Mouse (Mus musculus) midbrain, embryonic 11.5 days (tissue): ENCODE data around the gene Gatm. TPM values are rescaled to one million over a fixed set of nuclear protein-coding genes. Genes with fewer than 3 reads are reported as not detected.

Experiments
- ATAC-seq: fragments of 200-750 bp; cut with Nextera tagmentation; 2 replicates; pipeline ENCODE4 v1.8.0; 2017; ENCODE audit warnings: moderate TSS enrichment, moderate library complexity; ENCODE audit not compliant: low FRiP score
- DNase-seq: peaks from one replicate; pipeline ENCODE4 v3.0.0; 2015; ENCODE audit warnings: low spot score; ENCODE audit errors: missing footprints
- H3K27ac ChIP-seq: fragments of 300-500 bp; sonication (generic); 2 replicates; pipeline ENCODE4 v1.5.1; 2014; ENCODE audit warnings: low read depth, low read length
- H3K27me3 ChIP-seq: fragments of 300-500 bp; sonication (generic); 2 replicates; pipeline ENCODE4 v1.6.1; 2014; ENCODE audit warnings: mild to moderate bottlenecking, low read length, moderate library complexity, mixed read lengths; ENCODE audit not compliant: control insufficient read depth, insufficient read depth
- H3K36me3 ChIP-seq: fragments of 300-500 bp; sonication (generic); 2 replicates; pipeline ENCODE4 v1.6.1; 2014; ENCODE audit warnings: mild to moderate bottlenecking, low read length, moderate library complexity, mixed read lengths; ENCODE audit not compliant: control insufficient read depth, insufficient read depth
- H3K4me1 ChIP-seq: fragments of 300-500 bp; sonication (generic); 2 replicates; pipeline ENCODE4 v1.6.1; 2014; ENCODE audit warnings: low read length; ENCODE audit not compliant: control insufficient read depth, insufficient read depth
- H3K4me2 ChIP-seq: fragments of 300-500 bp; sonication (generic); 2 replicates; pipeline ENCODE4 v1.6.1; 2014; ENCODE audit warnings: mild to moderate bottlenecking, moderate library complexity
- H3K4me3 ChIP-seq: fragments of 300-500 bp; sonication (generic); 2 replicates; pipeline ENCODE4 v1.5.1; 2014; ENCODE audit warnings: low read depth, low read length
- H3K9ac ChIP-seq: fragments of 300-500 bp; sonication (generic); 2 replicates; pipeline ENCODE4 v1.6.1; 2014; ENCODE audit warnings: low read length
- H3K9me3 ChIP-seq: fragments of 300-500 bp; sonication (generic); 2 replicates; pipeline ENCODE4 v1.6.1; 2016; ENCODE audit warnings: low read length; ENCODE audit not compliant: control insufficient read depth
- WGBS: fragments of 180-500 bp; shearing (Covaris S2); extraction: QIAGEN DNeasy Blood & Tissue Kit; methylation state at CpG from one replicate; pipeline ENCODE4 v1.1.7; 2014; 5-methylcytosine and 5-hydroxymethylcytosine counted together
- polyA plus RNA-seq: library from polyadenylated mRNA; unstranded; fragments of >200 nt; fragmentation: Nextera tagmentation; extraction: Ambion mirVana; gene quantifications from 2 replicates; pipeline ENCODE4 v1.2.1, GENCODE M21; 2014

Gene Gatm
- polyA plus RNA-seq, 1 experiment from 2014 or later: 25.4 TPM

DNA sequence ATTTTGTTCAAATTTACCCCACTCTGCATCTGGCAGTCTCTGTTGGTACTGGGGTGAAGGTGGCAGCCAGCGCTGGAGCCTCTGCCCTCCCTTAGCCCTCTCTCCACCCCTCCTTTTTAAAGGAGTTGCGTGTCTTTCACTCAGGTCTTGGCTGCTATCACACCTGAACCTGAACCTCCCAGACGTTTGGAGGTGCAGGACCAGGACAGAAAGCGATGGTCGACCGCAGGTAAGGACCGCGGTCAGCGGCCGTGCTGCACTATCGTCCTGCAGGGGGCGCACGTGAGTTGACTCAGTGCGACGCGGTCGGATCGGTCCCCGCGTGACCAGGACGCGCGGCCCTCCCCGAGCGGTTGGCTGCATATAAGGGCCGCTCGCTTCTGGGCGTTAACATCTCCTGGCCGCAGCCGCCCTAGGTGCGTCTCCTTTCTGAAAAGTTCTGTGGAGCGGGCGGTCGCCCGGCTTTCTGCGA lies 26.5 kb upstream of the Gatm start:
- Histone ChIP-seq H3K36me3 (peaks cover 6% of the 10 kb centered on the region), H3K4me3 (peak overlapping the region; percentile 40), H3K27me3 (peaks cover 7% of the 10 kb centered on the region), H3K9ac (peak overlapping the region; percentile 57), H3K27ac (no peak overlapping the region), H3K4me2 (peak overlapping the region; percentile 67), H3K9me3 (no peaks in the 10 kb centered on the region), H3K4me1 (no peaks in the 10 kb centered on the region)
- WGBS: 2% methylated on average over 36 of the region's 36 CpGs
- peak; percentile 97 for DNase-seq
- ATAC-seq: peak; percentile 83

GRCm38 (mm10) chr2:122636686-122637085 lies 25.6 kb upstream of the Gatm start, which contains the start of gene AA467197:
AA467197 (plus strand) TSS chr2:122636986.
- Histone ChIP-seq H3K27ac (no peak within 1 kb of the TSS), H3K27me3 (peaks cover 7% of the 10 kb centered on the region), H3K4me2 (peak within 1 kb of the TSS; percentile 67), H3K9ac (peak within 1 kb of the TSS; percentile 57), H3K4me3 (peak within 1 kb of the TSS; percentile 40), H3K9me3 (no peaks in the 10 kb centered on the region), H3K36me3 (peaks cover 6% of the 10 kb centered on the region), H3K4me1 (peaks cover 2% of the 10 kb centered on the region; the same call in 1 of the 2 replicates)
- WGBS: 72% methylated on average over 3 of the region's 3 CpGs
- ATAC-seq (no peak), DNase-seq (peak; percentile 74)

GRCm38 (mm10) chr2:122631226-122631801 lies 20.2 kb upstream of the Gatm start:
- peak overlapping the region; percentile 88 for H3K4me2 ChIP-seq
- peak overlapping the region; percentile 97 for H3K4me3 ChIP-seq
- no peaks in the 10 kb centered on the region; the same call in 1 of the 2 replicates for H3K27me3 ChIP-seq
- H3K4me1 ChIP-seq: peaks cover 3% of the 10 kb centered on the region; the same call in 1 of the 2 replicates
- WGBS: under 1% methylated on average over 45 of the region's 53 CpGs
- H3K36me3 ChIP-seq: peaks cover 6% of the 10 kb centered on the region
- peak overlapping the region; percentile 94 for H3K9ac ChIP-seq
- ATAC-seq: no peak; the same call in none of the 2 replicates
- DNase-seq: peak; percentile 92
- H3K9me3 ChIP-seq: no peaks in the 10 kb centered on the region
- H3K27ac ChIP-seq: no peak overlapping the region

GRCm38 (mm10) chr2:122630465-122631225 lies 19.5 kb upstream of the Gatm start:
- ATAC-seq (peak; percentile 86), DNase-seq (peak; percentile 96)
- 0 out of 2 replicates have a peak overlapping the region, but pooled peaks have one; percentile 14 for H3K27ac ChIP-seq
- no peaks in the 10 kb centered on the region for H3K27me3 ChIP-seq
- H3K9me3 ChIP-seq: no peaks in the 10 kb centered on the region
- H3K4me2 ChIP-seq: peak overlapping the region; percentile 88
- WGBS: under 1% methylated on average over 75 of the region's 75 CpGs
- H3K9ac ChIP-seq: peak overlapping the region; percentile 94
- peak overlapping the region; percentile 97 for H3K4me3 ChIP-seq
- H3K4me1 ChIP-seq: peaks cover 3% of the 10 kb centered on the region; the same call in 1 of the 2 replicates
- peaks cover 6% of the 10 kb centered on the region for H3K36me3 ChIP-seq

DNA sequence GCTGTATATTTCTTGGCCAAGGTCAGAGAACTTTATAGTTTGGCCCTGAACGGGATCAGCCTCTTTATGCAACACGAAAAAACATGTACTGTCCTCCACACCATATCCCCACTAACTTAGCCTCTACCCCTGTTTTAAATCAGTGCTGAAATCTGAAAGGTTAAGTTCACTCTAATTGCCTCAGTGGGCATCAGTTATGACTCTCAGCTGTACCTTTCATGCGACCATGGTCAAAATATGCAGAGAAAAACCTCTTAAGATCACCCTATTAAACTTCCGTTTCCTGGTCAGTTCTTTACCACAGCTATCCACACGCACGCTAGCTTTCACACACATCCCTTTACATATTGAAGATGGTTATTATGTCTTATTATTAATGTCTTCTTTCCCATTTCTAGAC lies 18.8 kb upstream of the Gatm start:
- Histone ChIP-seq H3K4me3 (peak overlapping the region; percentile 97), H3K27me3 (no peaks in the 10 kb centered on the region), H3K9me3 (no peaks in the 10 kb centered on the region), H3K27ac (no peak overlapping the region), H3K9ac (peak overlapping the region; percentile 94; the same call in 1 of the 2 replicates), H3K36me3 (peaks cover 6% of the 10 kb centered on the region), H3K4me2 (peak overlapping the region; percentile 88), H3K4me1 (peaks cover 3% of the 10 kb centered on the region; the same call in 1 of the 2 replicates)
- ATAC-seq (no peak), DNase-seq (peak; percentile 84)
- 68% methylated on average over 6 of the region's 6 CpGs for WGBS

GRCm38 (mm10) chr2:122628976-122629375 lies 17.9 kb upstream of the Gatm start:
- DNase-seq (peak; percentile 95), ATAC-seq (no peak)
- Histone ChIP-seq H3K4me3 (no peak overlapping the region), H3K27me3 (no peaks in the 10 kb centered on the region), H3K4me1 (peaks cover 3% of the 10 kb centered on the region; the same call in 1 of the 2 replicates), H3K9me3 (no peaks in the 10 kb centered on the region), H3K27ac (no peak overlapping the region), H3K36me3 (peaks cover 6% of the 10 kb centered on the region), H3K9ac (no peak overlapping the region; the same call in 1 of the 2 replicates), H3K4me2 (no peak overlapping the region)
- WGBS: 2% methylated on average over 7 of the region's 7 CpGs

GRCm38 (mm10) chr2:122625930-122626329 lies 14.8 kb upstream of the Gatm start:
- Histone ChIP-seq H3K9me3 (no peaks in the 10 kb centered on the region), H3K4me3 (no peak overlapping the region), H3K4me2 (no peak overlapping the region), H3K27me3 (no peaks in the 10 kb centered on the region), H3K4me1 (no peaks in the 10 kb centered on the region), H3K9ac (no peak overlapping the region), H3K27ac (no peak overlapping the region), H3K36me3 (no peaks in the 10 kb centered on the region)
- WGBS: 72% methylated on average over 7 of the region's 7 CpGs
- DNase-seq (no peak), ATAC-seq (no peak)

GRCm38 (mm10) chr2:122621337-122622110 lies 10.4 kb upstream of the Gatm start:
- no peaks in the 10 kb centered on the region for H3K27me3 ChIP-seq
- peaks cover 6% of the 10 kb centered on the region; the same call in 1 of the 2 replicates for H3K4me1 ChIP-seq
- ATAC-seq (no peak), DNase-seq (no peak)
- no peak overlapping the region for H3K27ac ChIP-seq
- H3K4me2 ChIP-seq: no peak overlapping the region
- WGBS: 87% methylated on average over 7 of the region's 9 CpGs
- no peak overlapping the region for H3K4me3 ChIP-seq
- H3K36me3 ChIP-seq: no peaks in the 10 kb centered on the region
- no peak overlapping the region for H3K9ac ChIP-seq
- no peaks in the 10 kb centered on the region for H3K9me3 ChIP-seq
